Mouse (Mus musculus) ES-Bruce4 (cell line): Measurements from ENCODE around the gene 2210016L21Rik. TPM values are rescaled to one million over a fixed set of nuclear protein-coding genes. Genes with fewer than 3 reads are reported as not detected.
"Not testable (repeated sequence)": the region's sequence is repeated elsewhere in the genome, so short reads cannot be mapped to it uniquely, and the experiment has no call there.

ENCODE experiments used
- H3K27ac ChIP-seq: 2 replicates; pipeline ENCODE4 v1.5.1; 2012; ENCODE audit warnings: low read length, inconsistent platforms; ENCODE audit not compliant: insufficient read depth
- H3K27me3 ChIP-seq: 2 replicates; pipeline ENCODE4 v1.6.1; 2012; ENCODE audit warnings: mild to moderate bottlenecking, low read length, inconsistent platforms; ENCODE audit not compliant: control insufficient read depth, poor library complexity, insufficient read depth, severe bottlenecking
- H3K36me3 ChIP-seq: 2 replicates; pipeline ENCODE4 v1.6.1; 2012; ENCODE audit warnings: inconsistent platforms, mild to moderate bottlenecking, low read length, moderate library complexity; ENCODE audit not compliant: control insufficient read depth, poor library complexity, insufficient read depth, severe bottlenecking
- H3K4me1 ChIP-seq: one replicate; pipeline ENCODE4 v1.8.1; 2011; ENCODE audit warnings: low read length; ENCODE audit not compliant: control insufficient read depth, insufficient read depth
- H3K4me3 ChIP-seq: 2 replicates; pipeline ENCODE4 v1.5.1; 2011; ENCODE audit warnings: low read depth, mild to moderate bottlenecking, low read length
- H3K9ac ChIP-seq: 2 replicates; pipeline ENCODE4 v1.6.1; 2012; ENCODE audit warnings: low read depth, mild to moderate bottlenecking, inconsistent platforms; ENCODE audit not compliant: poor library complexity, severe bottlenecking
- H3K9me3 ChIP-seq: replicated peaks from 2 replicates; pipeline ENCODE4 v1.6.1; 2012; ENCODE audit warnings: mild to moderate bottlenecking, low read length, inconsistent platforms; ENCODE audit not compliant: control insufficient read depth, poor library complexity, insufficient read depth, severe bottlenecking
- CTCF ChIP-seq: IDR thresholded peaks from one replicate; pipeline ENCODE4 v1.8.1; 2011; ENCODE audit warnings: low read depth, low read length
- EP300 ChIP-seq: IDR thresholded peaks from 2 replicates; pipeline ENCODE4 v1.6.1; 2011; ENCODE audit warnings: low read depth, low read length; ENCODE audit not compliant: insufficient read depth
- POLR2A ChIP-seq: IDR thresholded peaks from one replicate; pipeline ENCODE4 v1.8.1; 2011; ENCODE audit warnings: low read length; ENCODE audit not compliant: insufficient read depth
- polyA plus RNA-seq: library from polyadenylated mRNA; stranded (reverse); fragments of >200 nt; gene quantifications from 2 replicates; pipeline ENCODE4 v1.2.4, GENCODE M21; 2011; ENCODE audit warnings: low read depth; ENCODE audit not compliant: missing spikeins, insufficient read depth, insufficient read length

The 2210016L21Rik gene
- polyA plus RNA-seq, 1 experiment: 22.8 TPM

DNA sequence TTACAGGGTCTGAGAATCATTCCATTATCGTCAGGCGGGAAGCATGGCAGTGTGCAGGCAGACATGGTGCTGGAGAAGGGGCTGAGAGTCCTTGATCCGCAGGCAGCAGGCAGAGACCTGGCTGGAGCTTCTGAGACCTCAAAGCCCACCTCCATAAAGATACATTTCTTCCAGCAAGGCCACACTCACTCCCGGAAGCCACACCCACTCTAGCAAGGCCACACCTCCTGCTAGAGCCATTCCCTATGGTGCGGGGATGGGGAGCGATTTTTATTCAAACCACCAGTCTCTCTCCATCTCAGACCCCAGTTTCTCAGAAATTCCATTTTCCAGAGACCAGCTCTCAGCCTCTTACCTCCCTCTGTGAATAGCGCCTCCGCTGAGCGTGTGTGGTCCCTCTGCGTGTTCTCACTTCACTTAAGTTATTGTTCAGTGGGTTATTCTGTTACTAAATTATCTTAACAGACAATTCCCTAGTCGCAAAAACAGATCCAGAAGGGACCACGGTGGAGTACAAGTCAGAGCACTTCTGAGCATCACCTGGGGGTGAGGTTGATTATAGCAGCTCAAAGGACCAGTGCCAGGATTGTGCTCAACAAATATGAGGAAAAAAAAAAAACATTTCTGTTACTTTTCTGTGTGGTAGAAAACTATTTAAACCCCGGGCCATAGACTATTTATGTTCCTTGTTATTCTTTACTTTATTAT lies 33.2 kb upstream of the 2210016L21Rik start:
- Histone ChIP-seq H3K4me1 (no peaks in the 10 kb centered on the region), H3K36me3 (no peaks in the 10 kb centered on the region), H3K4me3 (peak overlapping the region; percentile 55), H3K27ac (peak overlapping the region; percentile 75), H3K27me3 (no peaks in the 10 kb centered on the region), H3K9me3 (peaks cover 3% of the 10 kb centered on the region; the same call in 1 of the 2 replicates), H3K9ac (0 out of 2 replicates have a peak overlapping the region, but pooled peaks have one; percentile 35)
- no peak for TF ChIP-seq CTCF
- no peak for TF ChIP-seq EP300
- TF ChIP-seq POLR2A: no peak

DNA sequence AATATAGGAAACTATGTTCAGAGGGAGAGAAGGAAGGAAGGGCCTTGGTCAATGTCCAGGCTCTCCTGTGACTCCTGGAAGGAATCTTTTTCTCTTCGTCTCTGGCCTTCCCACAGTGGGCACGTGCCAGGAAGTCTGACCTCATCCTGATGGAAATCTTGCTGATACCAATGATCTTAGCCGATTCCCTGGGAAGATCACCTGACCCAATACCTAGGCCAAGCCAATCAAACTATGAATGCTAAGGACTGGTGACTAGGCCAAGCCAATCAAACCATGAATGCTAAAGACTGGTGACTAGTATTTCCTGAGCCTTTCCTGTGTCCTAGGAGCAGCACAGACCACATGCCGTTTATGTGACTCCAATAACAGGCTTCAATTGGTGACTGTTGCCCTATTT lies 28.3 kb upstream of the 2210016L21Rik start:
- Histone ChIP-seq H3K4me1 (no peaks in the 10 kb centered on the region), H3K4me3 (no peak overlapping the region), H3K9me3 (no peaks in the 10 kb centered on the region), H3K9ac (no peak overlapping the region), H3K27me3 (no peaks in the 10 kb centered on the region), H3K36me3 (no peaks in the 10 kb centered on the region), H3K27ac (no peak overlapping the region)
- no peak for TF ChIP-seq CTCF
- TF ChIP-seq EP300: no peak
- no peak for TF ChIP-seq POLR2A

DNA sequence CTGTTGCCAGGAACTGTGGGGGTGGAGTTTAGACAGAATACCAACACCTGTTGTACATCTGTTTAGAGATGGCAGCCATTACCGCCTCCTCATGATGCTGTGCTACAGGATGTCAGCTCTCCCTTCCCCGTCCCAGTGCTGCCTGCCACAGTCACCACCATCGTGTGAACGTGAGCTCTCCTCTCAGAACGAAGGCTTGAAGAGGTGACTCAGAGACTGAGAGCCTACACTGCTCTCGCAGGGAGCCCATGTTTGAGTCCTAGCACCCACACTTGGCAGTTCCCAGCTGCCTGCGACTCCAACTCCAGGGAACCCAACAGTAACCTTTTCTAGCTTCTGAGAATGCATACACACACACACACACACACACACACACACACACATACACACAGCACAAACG lies 27.1 kb upstream of the 2210016L21Rik start:
- H3K9me3 ChIP-seq: no peaks in the 10 kb centered on the region
- no peaks in the 10 kb centered on the region for H3K4me1 ChIP-seq
- no peak overlapping the region for H3K9ac ChIP-seq
- H3K27me3 ChIP-seq: no peaks in the 10 kb centered on the region
- H3K36me3 ChIP-seq: no peaks in the 10 kb centered on the region
- H3K4me3 ChIP-seq: no peak overlapping the region
- TF ChIP-seq EP300: no peak
- no peak for TF ChIP-seq CTCF
- TF ChIP-seq POLR2A: no peak
- no peak overlapping the region for H3K27ac ChIP-seq

DNA sequence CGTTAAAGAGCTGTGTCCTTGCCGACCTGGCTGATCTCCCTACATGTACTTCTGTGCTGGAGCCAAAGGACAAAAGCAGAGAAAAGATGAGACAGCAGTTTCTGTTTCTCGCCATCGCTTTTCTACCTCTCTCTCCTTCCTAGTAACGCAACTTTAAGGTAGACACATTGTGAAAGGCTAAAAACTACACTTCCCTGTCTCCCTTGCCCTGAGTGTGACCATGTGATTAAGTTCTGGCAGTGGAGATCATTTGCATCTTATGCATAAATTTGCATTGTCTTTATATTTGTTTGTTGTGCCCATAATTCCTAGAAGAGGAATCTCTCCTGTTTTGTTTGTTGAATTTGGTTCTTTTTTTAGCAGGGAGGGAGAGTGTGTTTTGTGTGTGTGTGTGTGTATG lies 26.1 kb upstream of the 2210016L21Rik start:
- no peaks in the 10 kb centered on the region for H3K27me3 ChIP-seq
- no peaks in the 10 kb centered on the region for H3K4me1 ChIP-seq
- H3K9me3 ChIP-seq: no peaks in the 10 kb centered on the region
- no peak for TF ChIP-seq EP300
- H3K27ac ChIP-seq: no peak overlapping the region
- H3K4me3 ChIP-seq: no peak overlapping the region
- no peak overlapping the region for H3K9ac ChIP-seq
- H3K36me3 ChIP-seq: no peaks in the 10 kb centered on the region

DNA sequence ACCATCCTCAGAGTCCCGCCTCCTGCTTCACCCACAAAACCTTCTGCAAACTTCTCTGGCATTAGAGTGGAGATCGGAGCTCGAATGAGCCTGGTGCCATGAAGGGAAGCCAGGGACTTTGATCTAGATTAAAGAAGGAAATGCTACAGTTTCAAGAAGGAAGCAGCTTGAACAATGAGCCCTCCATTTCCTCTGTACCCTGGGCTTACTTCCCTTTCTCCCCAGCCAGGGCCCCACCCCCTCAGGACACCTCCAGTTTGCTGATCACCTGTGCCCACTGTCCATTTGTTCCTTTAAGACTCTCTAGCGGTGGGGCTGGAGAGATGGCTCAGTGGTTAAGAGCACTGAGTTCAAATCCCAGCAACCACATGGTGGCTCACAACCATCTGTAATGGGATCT lies 25.2 kb upstream of the 2210016L21Rik start:
- Histone ChIP-seq H3K4me3 (no peak overlapping the region), H3K27ac (no peak overlapping the region), H3K9me3 (no peaks in the 10 kb centered on the region), H3K36me3 (no peaks in the 10 kb centered on the region), H3K9ac (no peak overlapping the region), H3K27me3 (no peaks in the 10 kb centered on the region), H3K4me1 (no peaks in the 10 kb centered on the region)
- no peak for TF ChIP-seq CTCF
- no peak for TF ChIP-seq POLR2A
- TF ChIP-seq EP300: no peak

DNA sequence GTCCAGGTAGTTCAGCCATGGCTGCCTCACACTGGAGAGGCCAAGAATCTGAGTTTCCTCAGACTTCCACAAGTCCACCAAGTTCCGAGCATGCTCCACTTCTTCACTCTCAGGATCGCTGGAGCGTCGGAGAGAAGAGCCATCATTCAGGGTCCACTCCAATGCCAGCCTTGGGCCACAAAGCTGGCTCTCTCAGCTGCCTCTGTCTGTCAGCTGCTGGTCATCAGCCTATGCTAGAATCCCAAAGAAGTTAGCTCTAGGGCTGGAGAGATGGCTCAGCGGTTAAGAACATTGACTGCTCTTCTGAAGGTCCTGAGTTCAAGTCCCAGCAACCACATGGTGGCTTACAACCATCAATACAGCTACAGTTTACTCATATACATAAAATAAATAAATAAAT lies 24.6 kb upstream of the 2210016L21Rik start:
- not testable (repeated sequence) for H3K27ac ChIP-seq, H3K36me3 ChIP-seq, H3K9ac ChIP-seq, H3K4me1 ChIP-seq, H3K4me3 ChIP-seq, H3K9me3 ChIP-seq, H3K27me3 ChIP-seq
